In the genomic region with DNA sequence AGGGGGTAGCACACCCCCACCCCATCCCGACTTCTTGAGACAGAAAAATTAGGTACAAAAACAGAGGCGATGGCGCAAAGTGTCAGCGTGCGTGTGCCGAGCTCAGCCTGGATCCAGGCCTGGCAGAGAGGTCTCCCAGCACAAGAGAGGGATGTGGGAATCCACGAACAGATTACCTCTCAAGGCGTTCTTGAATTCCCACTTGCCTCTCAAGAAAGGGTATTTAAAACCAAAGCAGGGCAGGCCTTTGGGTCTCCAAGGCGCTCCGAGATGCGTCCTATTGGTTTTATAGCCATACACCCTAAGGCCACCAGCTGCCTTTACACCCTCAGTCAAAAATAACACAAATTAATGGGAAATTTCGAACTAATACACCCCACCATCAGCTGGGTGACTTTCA, we compare ENCODE assay signal across 9 mouse cellular contexts. TPM values are rescaled to one million over a fixed set of nuclear protein-coding genes. Genes with fewer than 3 reads are reported as not detected.
DNase-seq lines count a peak whose midpoint lies in the region; ATAC-seq and TF ChIP-seq lines count a peak whose summit lies in the region.
"Had no signal": no experiment of that assay in that cellular context is flagged by ENCODE, and none has a peak within 500 bp of the region (broad histone marks: within the 10 kb centered on the region; RNA-seq: fewer than 3 reads in every experiment).

No protein-coding gene starts in this region.

- no peak overlapping the region for H3K9ac ChIP-seq in kidney, embryonic 16.5 days (replicated peaks; ENCODE audit: low read length)
- peak overlapping the region; percentile 79 for H3K9ac ChIP-seq in embryonic facial prominence, embryonic 12.5 days
- peak overlapping the region; percentile 93 for H3K9ac ChIP-seq in intestine, embryonic 14.5 days (ENCODE audit: low read length)
- no peak overlapping the region for H3K9ac ChIP-seq in midbrain, postnatal 0 days (replicated peaks; ENCODE audit: low read length, poor library complexity, severe bottlenecking)

- H3K36me3 ChIP-seq in kidney, embryonic 16.5 days (ENCODE audit: insufficient read depth, low read length), result no peaks in the 10 kb centered on the region
- H3K36me3 ChIP-seq in embryonic facial prominence, embryonic 12.5 days, result no peaks in the 10 kb centered on the region
- H3K36me3 ChIP-seq in intestine, embryonic 14.5 days (ENCODE audit: control insufficient read depth, insufficient read depth, low read length), result peaks cover 4% of the 10 kb centered on the region; the same call in 1 of the 2 replicates
- no peaks in the 10 kb centered on the region for H3K36me3 ChIP-seq in midbrain, postnatal 0 days (ENCODE audit: insufficient read depth, low read length)
- no peaks in the 10 kb centered on the region for H3K36me3 ChIP-seq in thymus, adult 2 months (ENCODE audit: control insufficient read depth, insufficient read depth, low read length)
- H3K36me3 ChIP-seq: G1E had no signal

- peaks cover 86% of the 10 kb centered on the region for H3K27me3 ChIP-seq in kidney, embryonic 16.5 days (ENCODE audit: insufficient read depth, low read length)
- H3K27me3 ChIP-seq in embryonic facial prominence, embryonic 12.5 days, result peaks cover 80% of the 10 kb centered on the region
- H3K27me3 ChIP-seq in intestine, embryonic 14.5 days (replicated peaks; ENCODE audit: control insufficient read depth, insufficient read depth, low read length), result peaks cover 55% of the 10 kb centered on the region
- peaks cover 79% of the 10 kb centered on the region for H3K27me3 ChIP-seq in midbrain, postnatal 0 days (ENCODE audit: insufficient read depth, low read length)
- H3K27me3 ChIP-seq in thymus, adult 2 months (ENCODE audit: control insufficient read depth, insufficient read depth, low read length), result peaks cover 19% of the 10 kb centered on the region

- H3K27ac ChIP-seq in kidney, embryonic 16.5 days (ENCODE audit: low read length), result no peak overlapping the region
- H3K27ac ChIP-seq in embryonic facial prominence, embryonic 12.5 days, result peak overlapping the region; percentile 91; the same call in 1 of the 2 replicates
- H3K27ac ChIP-seq in intestine, embryonic 14.5 days (ENCODE audit: low read depth), result peak overlapping the region; percentile 24; the same call in 1 of the 2 replicates
- H3K27ac ChIP-seq in midbrain, postnatal 0 days (ENCODE audit: low read depth, low read length), result no peak overlapping the region
- no peak overlapping the region for H3K27ac ChIP-seq in thymus, adult 2 months (ENCODE audit: control insufficient read depth, insufficient read depth, low read length)

- TF ChIP-seq CTCF in midbrain, postnatal 0 days (IDR thresholded peaks at IDR 0.05), result no peak
- no peak for TF ChIP-seq CTCF in thymus, adult 2 months (IDR thresholded peaks at IDR 0.05; ENCODE audit: borderline replicate concordance, control insufficient read depth, extremely low read depth, insufficient read depth, low read length, poor library complexity)

- peak overlapping the region; percentile 46; the same call in 1 of the 2 replicates for H3K4me2 ChIP-seq in kidney, embryonic 16.5 days (replicated peaks; ENCODE audit: low read depth, low read length)
- H3K4me2 ChIP-seq in embryonic facial prominence, embryonic 12.5 days (replicated peaks), result peak overlapping the region; percentile 85
- peak overlapping the region; percentile 67 for H3K4me2 ChIP-seq in intestine, embryonic 14.5 days (ENCODE audit: low read length)
- peak overlapping the region; percentile 48 for H3K4me2 ChIP-seq in midbrain, postnatal 0 days (ENCODE audit: low read depth, low read length, poor library complexity, severe bottlenecking)

- TF ChIP-seq POLR2A in thymus, adult 2 months (IDR thresholded peaks at IDR 0.05; ENCODE audit: control insufficient read depth, extremely low read depth, insufficient read depth, low read length, poor library complexity), result no peak

- H3K4me3 ChIP-seq in kidney, embryonic 16.5 days (ENCODE audit: low read length), result peak overlapping the region; percentile 39; the same call in 1 of the 2 replicates
- peak overlapping the region; percentile 51 for H3K4me3 ChIP-seq in embryonic facial prominence, embryonic 12.5 days
- peak overlapping the region; percentile 66 for H3K4me3 ChIP-seq in intestine, embryonic 14.5 days (ENCODE audit: low read depth, low read length)
- peak overlapping the region; percentile 39 for H3K4me3 ChIP-seq in midbrain, postnatal 0 days (ENCODE audit: low read depth, low read length)
- H3K4me3 ChIP-seq in thymus, adult 2 months (ENCODE audit: control insufficient read depth, insufficient read depth, low read length), result no peak overlapping the region

- no peak for ATAC-seq in kidney, embryonic 16.5 days (ENCODE audit: low FRiP score, low TSS enrichment)
- ATAC-seq in embryonic facial prominence, embryonic 12.5 days (ENCODE audit: insufficient number of reproducible peaks, insufficient read depth, low FRiP score, low TSS enrichment), result no peak
- ATAC-seq in intestine, embryonic 14.5 days (replicated peaks; ENCODE audit: low FRiP score, low TSS enrichment, low read depth), result no peak
- no peak for ATAC-seq in midbrain, postnatal 0 days (ENCODE audit: low FRiP score)

- H3K4me1 ChIP-seq in kidney, embryonic 16.5 days (ENCODE audit: insufficient read depth, low read length), result peaks cover 24% of the 10 kb centered on the region
- H3K4me1 ChIP-seq in embryonic facial prominence, embryonic 12.5 days, result peaks cover 24% of the 10 kb centered on the region
- H3K4me1 ChIP-seq in intestine, embryonic 14.5 days (replicated peaks; ENCODE audit: control insufficient read depth, insufficient read depth, low read length), result peaks cover 8% of the 10 kb centered on the region; the same call in 1 of the 2 replicates
- peaks cover 13% of the 10 kb centered on the region for H3K4me1 ChIP-seq in midbrain, postnatal 0 days (ENCODE audit: insufficient read depth, low read length)
- no peaks in the 10 kb centered on the region; the same call in 1 of the 2 replicates for H3K4me1 ChIP-seq in thymus, adult 2 months (replicated peaks; ENCODE audit: control insufficient read depth, insufficient read depth, low read length)

- no peaks in the 10 kb centered on the region for H3K9me3 ChIP-seq in kidney, embryonic 16.5 days (ENCODE audit: low read length)
- H3K9me3 ChIP-seq in embryonic facial prominence, embryonic 12.5 days, result no peaks in the 10 kb centered on the region
- H3K9me3 ChIP-seq in intestine, embryonic 14.5 days (ENCODE audit: control insufficient read depth, low read length), result no peaks in the 10 kb centered on the region
- no peaks in the 10 kb centered on the region for H3K9me3 ChIP-seq in midbrain, postnatal 0 days (ENCODE audit: low read length)

- 9% methylated on average over 12 of the region's 12 CpGs for WGBS in kidney, embryonic 16.5 days
- 8% methylated on average over 12 of the region's 12 CpGs for WGBS in embryonic facial prominence, embryonic 12.5 days
- WGBS in intestine, embryonic 14.5 days, result 24% methylated on average over 12 of the region's 12 CpGs
- WGBS in midbrain, postnatal 0 days, result 9% methylated on average over 12 of the region's 12 CpGs
- 38% methylated on average over 12 of the region's 12 CpGs for WGBS in thymus, adult 2 months

- DNase-seq in kidney, postnatal 36 days, result no peak
- DNase-seq in intestine, embryonic 14.5 days (ENCODE audit: low spot score), result peak; percentile 71
- no peak for DNase-seq in midbrain, postnatal 0 days (ENCODE audit: low spot score)
- DNase-seq in urinary bladder, postnatal 36 days (ENCODE audit: low spot score in 2 of 2), result no peak
- DNase-seq in cerebellum, adult 8-10 months, result no peak
- no peak for DNase-seq in thymus, adult 2 months

RNA-seq across cellular contexts. Expression of a gene that starts 4.4 kb away (rescaled TPM):
- polyA plus RNA-seq in kidney, embryonic 16.5 days (2015; fragmentation: Nextera tagmentation; extraction: Ambion mirVana), result 0.61 TPM in 1 of 2 replicates, not detected in the other
- polyA plus RNA-seq in embryonic facial prominence, embryonic 12.5 days (2016; fragmentation: Nextera tagmentation; extraction: Ambion mirVana), result 21.4 and 25.8 TPM in 2 replicates
- 27.8 and 28.3 TPM in 2 replicates for polyA plus RNA-seq in intestine, embryonic 14.5 days (2014; fragmentation: Nextera tagmentation; extraction: Ambion mirVana)
- total RNA-seq in midbrain, postnatal 0 days (2014; rRNA removed), result 7.5 and 11.0 TPM in 2 replicates
- polyA plus RNA-seq in midbrain, postnatal 0 days (2015; fragmentation: Nextera tagmentation; extraction: Ambion mirVana), result 4.3 and 5.1 TPM in 2 replicates
- 0.20 and 0.28 TPM in 2 replicates for polyA plus RNA-seq in thymus, adult 2 months (2012; rRNA removed)
- polyA plus RNA-seq: G1E had no signal

Comparison
In these comparisons a context has a peak if more than half of its experiments do, and no peak if none do; other contexts are left out.
1. H3K27ac ChIP-seq: peak in embryonic facial prominence, embryonic 12.5 days (single experiment) and intestine, embryonic 14.5 days (single experiment); none in kidney, embryonic 16.5 days (single experiment), midbrain, postnatal 0 days (single experiment) and thymus, adult 2 months (single experiment).
2. H3K9ac ChIP-seq: peak in embryonic facial prominence, embryonic 12.5 days (single experiment) and intestine, embryonic 14.5 days (single experiment); none in kidney, embryonic 16.5 days (single experiment) and midbrain, postnatal 0 days (single experiment).
3. Peak in every context shown above with its lines, with median percentiles within 50 percentile points of each other: H3K4me2 ChIP-seq.